Mouse (Mus musculus): ENCODE results near the gene Midn.

- TF ChIP-seq CTCF (IDR thresholded peaks at IDR 0.05; ENCODE audit: low read depth) = no peak
- no peak for TF ChIP-seq EP300 (IDR thresholded peaks at IDR 0.05; ENCODE audit: low read depth)
These were observed 7.4 kb upstream of the Midn start, which contains the start of gene Cbarp for GRCm38 (mm10) chr10:80140666-80141035.
